10 mouse cellular contexts compared by ENCODE assay signal in genomic region chr17:46832101-46832980, GRCm38 (mm10). TPM values are rescaled to one million over a fixed set of nuclear protein-coding genes. Genes with fewer than 3 reads are reported as not detected.
DNase-seq lines count a peak whose midpoint lies in the region; ATAC-seq and TF ChIP-seq lines count a peak whose summit lies in the region.
"Had no signal": no experiment of that assay in that cellular context is flagged by ENCODE, and none has a peak within 500 bp of the region (broad histone marks: within the 10 kb centered on the region; RNA-seq: fewer than 3 reads in every experiment).

No protein-coding gene starts in this region.

- peak overlapping the region; percentile 87 for H3K27ac ChIP-seq in gastrocnemius, adult 2 months
- peak overlapping the region; percentile 31 for H3K27ac ChIP-seq in kidney, embryonic 16.5 days (ENCODE audit: low read length)
- H3K27ac ChIP-seq in forebrain, embryonic 10.5 days, result no peak overlapping the region
- H3K27ac ChIP-seq: heart, embryonic 13.5 days had no signal

- intact Hi-C loops in gastrocnemius, adult 2 months (cut with DNase I), result loop anchor here (2.0 kb wide), 1 partner anchor 22 kb away; no protein-coding TSS in a partner anchor

- peak; percentile 77 for DNase-seq in gastrocnemius, adult 2 months
- no peak for DNase-seq in frontal cortex, postnatal 36 days (ENCODE audit: low spot score in 2 of 2)
- no peak for DNase-seq in MN1 (ENCODE audit: low spot score)
- no peak for DNase-seq in forebrain, embryonic 10.5 days (ENCODE audit: extremely low spot score, low spot score)
- DNase-seq: cerebellum, adult 9-11 months had no signal

- peak overlapping the region; percentile 20; the same call in 1 of the 2 replicates for H3K9ac ChIP-seq in kidney, embryonic 16.5 days (replicated peaks; ENCODE audit: low read length)
- H3K9ac ChIP-seq: heart, embryonic 13.5 days had no signal

- peaks cover 18% of the 10 kb centered on the region for H3K36me3 ChIP-seq in megakaryocyte, embryonic 14.5 days (replicated peaks; ENCODE audit: low read length)
- peaks cover 12% of the 10 kb centered on the region; the same call in 1 of the 2 replicates for H3K36me3 ChIP-seq in kidney, embryonic 16.5 days (ENCODE audit: insufficient read depth, low read length)
- no peaks in the 10 kb centered on the region for H3K36me3 ChIP-seq in myocyte (ENCODE audit: control insufficient read depth, insufficient read depth)
- H3K36me3 ChIP-seq in forebrain, embryonic 10.5 days (replicated peaks), result peaks cover 20% of the 10 kb centered on the region

- TF ChIP-seq CTCF in gastrocnemius, adult 2 months (IDR thresholded peaks at IDR 0.05), result 0 out of 2 replicates have a peak, but pooled peaks have one; percentile 0

- H3K27me3 ChIP-seq in megakaryocyte, embryonic 14.5 days (replicated peaks), result no peaks in the 10 kb centered on the region
- no peaks in the 10 kb centered on the region for H3K27me3 ChIP-seq in kidney, embryonic 16.5 days (ENCODE audit: insufficient read depth, low read length)
- H3K27me3 ChIP-seq in myocyte (ENCODE audit: control insufficient read depth, insufficient read depth, insufficient read length), result no peaks in the 10 kb centered on the region
- H3K27me3 ChIP-seq in forebrain, embryonic 10.5 days (ENCODE audit: poor library complexity, severe bottlenecking), result no peaks in the 10 kb centered on the region
- H3K27me3 ChIP-seq: heart, embryonic 13.5 days had no signal

- WGBS in kidney, embryonic 16.5 days, result 36% methylated on average over 11 of the region's 11 CpGs
- 81% methylated on average over 11 of the region's 11 CpGs for WGBS in forebrain, embryonic 10.5 days

- H3K9me3 ChIP-seq in megakaryocyte, embryonic 14.5 days, result no peaks in the 10 kb centered on the region
- no peaks in the 10 kb centered on the region for H3K9me3 ChIP-seq in kidney, embryonic 16.5 days (ENCODE audit: low read length)
- no peaks in the 10 kb centered on the region for H3K9me3 ChIP-seq in forebrain, embryonic 10.5 days
- H3K9me3 ChIP-seq: heart, embryonic 13.5 days had no signal

- H3K4me1 ChIP-seq in megakaryocyte, embryonic 14.5 days, result peaks cover 54% of the 10 kb centered on the region
- H3K4me1 ChIP-seq in kidney, embryonic 16.5 days (ENCODE audit: insufficient read depth, low read length), result peaks cover 16% of the 10 kb centered on the region
- H3K4me1 ChIP-seq in forebrain, embryonic 10.5 days, result 0 out of 2 replicates have a peak, but pooled peaks cover 4% of the 10 kb centered on the region

- no peak for ATAC-seq in megakaryocyte, adult 5-6 weeks (ENCODE audit: poor library complexity, severe bottlenecking)
- ATAC-seq in kidney, embryonic 16.5 days (ENCODE audit: low FRiP score, low TSS enrichment), result 0 out of 2 replicates have a peak, but pooled peaks have one; percentile 42

- no peaks in the 10 kb centered on the region for H3K79me2 ChIP-seq in myocyte (ENCODE audit: control insufficient read depth, insufficient read depth)

- peak overlapping the region; percentile 35 for H3K4me3 ChIP-seq in megakaryocyte, embryonic 14.5 days (replicated peaks)
- peak overlapping the region; percentile 60 for H3K4me3 ChIP-seq in gastrocnemius, adult 2 months
- H3K4me3 ChIP-seq in kidney, embryonic 16.5 days (ENCODE audit: low read length), result no peak overlapping the region
- no peak overlapping the region for H3K4me3 ChIP-seq in myocyte
- H3K4me3 ChIP-seq in forebrain, embryonic 10.5 days, result no peak overlapping the region
- H3K4me3 ChIP-seq: heart, embryonic 13.5 days had no signal

- H3K4me2 ChIP-seq in kidney, embryonic 16.5 days (replicated peaks; ENCODE audit: low read depth, low read length), result no peak overlapping the region
- H3K4me2 ChIP-seq in myocyte (ENCODE audit: low read depth), result peak overlapping the region; percentile 12
- H3K4me2 ChIP-seq: heart, embryonic 13.5 days had no signal

- TF ChIP-seq POLR2A in myocyte (IDR thresholded peaks at IDR 0.05; ENCODE audit: insufficient read length, low read depth), result no peak

- H3ac ChIP-seq in myocyte (ENCODE audit: control insufficient read depth, insufficient read length), result no peak overlapping the region

TF ChIP-seq in myocyte, 11 proteins besides CTCF, POLR2A, EP300 and RAD21:
- TF ChIP-seq USF1 (IDR thresholded peaks at IDR 0.05; ENCODE audit: low read depth) (no peak), TCF3 (IDR thresholded peaks at IDR 0.05; ENCODE audit: insufficient read length, low read depth) (no peak), TCF12 (IDR thresholded peaks at IDR 0.05; ENCODE audit: insufficient read depth, poor library complexity, severe bottlenecking) (no peak), CEBPB (IDR thresholded peaks at IDR 0.05; ENCODE audit: insufficient read depth, poor library complexity, severe bottlenecking) (no peak), REST (IDR thresholded peaks at IDR 0.05; ENCODE audit: insufficient read depth, insufficient read length) (no peak), E2F4 (IDR thresholded peaks at IDR 0.05; ENCODE audit: insufficient read depth) (no peak), MYOD1 (IDR thresholded peaks at IDR 0.05; ENCODE audit: control insufficient read depth in 1 of 3, insufficient read length in 2 of 3, low read depth in 2 of 3) (no peak), MAX (IDR thresholded peaks at IDR 0.05; ENCODE audit: low read depth) (no peak), POLR2AphosphoS2 (IDR thresholded peaks at IDR 0.05; ENCODE audit: insufficient read length, low read depth) (no peak), MYOG (IDR thresholded peaks at IDR 0.05; ENCODE audit: control insufficient read depth in 1 of 3, insufficient read depth in 1 of 3, insufficient read length in 2 of 3, low read depth in 2 of 3) (no peak), SRF (IDR thresholded peaks at IDR 0.05; ENCODE audit: control insufficient read depth, insufficient read length, low read depth) (no peak)

RNA-seq across cellular contexts. Expression of gene Bicral, which starts 25.9 kb away (rescaled TPM):
- 0.62 and 1.8 TPM in 2 replicates for polyA plus RNA-seq in megakaryocyte, embryonic 14.5 days (2012; ENCODE audit: insufficient read depth, low replicate concordance)
- total RNA-seq in megakaryocyte, adult 5-6 weeks (2015), result 25.2 and 32.4 TPM in 2 replicates
- total RNA-seq in megakaryocyte, adult 5-6 weeks (2017), result 20.3 and 21.1 TPM in 2 replicates
- 10 to 100 TPM; 11.9 to 13.4 TPM for total RNA-seq in gastrocnemius, adult 2 months (2021)
- polyA plus RNA-seq in kidney, embryonic 16.5 days (2015; fragmentation: Nextera tagmentation; extraction: Ambion mirVana), result 3.2 and 3.6 TPM in 2 replicates
- polyA plus RNA-seq in myocyte (2012; fragmentation: generic; extraction: Trizol), result 5.1 TPM
- polyA plus RNA-seq in forebrain, embryonic 10.5 days (2016; fragmentation: Nextera tagmentation; extraction: Ambion mirVana), result 2.9 and 4.1 TPM in 2 replicates

RNA-seq across cellular contexts. Expression of gene Rpl7l1, which starts 49.9 kb away (rescaled TPM):
- 1.1 and 4.7 TPM in 2 replicates for polyA plus RNA-seq in megakaryocyte, embryonic 14.5 days (2012; ENCODE audit: insufficient read depth, low replicate concordance)
- total RNA-seq in megakaryocyte, adult 5-6 weeks (2015), result 57.4 and 63.0 TPM in 2 replicates
- total RNA-seq in megakaryocyte, adult 5-6 weeks (2017), result 78.5 and 81.4 TPM in 2 replicates
- total RNA-seq in gastrocnemius, adult 2 months (2021), result 10 to 100 TPM; 34.9 to 55.9 TPM
- polyA plus RNA-seq in kidney, embryonic 16.5 days (2015; fragmentation: Nextera tagmentation; extraction: Ambion mirVana), result 165 and 173 TPM in 2 replicates
- 74.3 TPM for polyA plus RNA-seq in myocyte (2012; fragmentation: generic; extraction: Trizol)
- 242 and 248 TPM in 2 replicates for polyA plus RNA-seq in forebrain, embryonic 10.5 days (2016; fragmentation: Nextera tagmentation; extraction: Ambion mirVana)

RNA-seq across cellular contexts. Expression of gene Tbcc, which starts 58.1 kb away (rescaled TPM):
- 23.7 and 40.2 TPM in 2 replicates for polyA plus RNA-seq in megakaryocyte, embryonic 14.5 days (2012; ENCODE audit: insufficient read depth, low replicate concordance)
- total RNA-seq in megakaryocyte, adult 5-6 weeks (2015), result 8.6 and 13.5 TPM in 2 replicates
- total RNA-seq in megakaryocyte, adult 5-6 weeks (2017), result 10.8 and 13.3 TPM in 2 replicates
- total RNA-seq in gastrocnemius, adult 2 months (2021), result 1 to 10 TPM; 6.0 to 8.2 TPM
- polyA plus RNA-seq in kidney, embryonic 16.5 days (2015; fragmentation: Nextera tagmentation; extraction: Ambion mirVana), result 49.8 and 54.7 TPM in 2 replicates
- 46.1 TPM for polyA plus RNA-seq in myocyte (2012; fragmentation: generic; extraction: Trizol)
- polyA plus RNA-seq in forebrain, embryonic 10.5 days (2016; fragmentation: Nextera tagmentation; extraction: Ambion mirVana), result 43.1 and 48.4 TPM in 2 replicates

RNA-seq across cellular contexts. Expression of gene 2310039H08Rik, which starts 59.9 kb away (rescaled TPM):
- 143 and 286 TPM in 2 replicates for polyA plus RNA-seq in megakaryocyte, embryonic 14.5 days (2012; ENCODE audit: insufficient read depth, low replicate concordance)
- total RNA-seq in megakaryocyte, adult 5-6 weeks (2015), result 8.1 and 8.8 TPM in 2 replicates
- total RNA-seq in megakaryocyte, adult 5-6 weeks (2017), result 5.5 and 10.7 TPM in 2 replicates
- total RNA-seq in gastrocnemius, adult 2 months (2021), result 10 to 100 TPM; 31.3 to 33.2 TPM
- polyA plus RNA-seq in kidney, embryonic 16.5 days (2015; fragmentation: Nextera tagmentation; extraction: Ambion mirVana), result 76.1 and 89.9 TPM in 2 replicates
- 63.8 TPM for polyA plus RNA-seq in myocyte (2012; fragmentation: generic; extraction: Trizol)
- 54.4 and 54.7 TPM in 2 replicates for polyA plus RNA-seq in forebrain, embryonic 10.5 days (2016; fragmentation: Nextera tagmentation; extraction: Ambion mirVana)

Comparison
In these comparisons a context has a peak if more than half of its experiments do, and no peak if none do; other contexts are left out.
1. H3K4me3 ChIP-seq: peak in megakaryocyte, embryonic 14.5 days (single experiment) and gastrocnemius, adult 2 months (single experiment); none in kidney, embryonic 16.5 days (single experiment), myocyte (single experiment) and forebrain, embryonic 10.5 days (single experiment).
2. RNA of gene Rpl7l1, which starts 49.9 kb away (polyA plus RNA-seq): 242 to 248 TPM in forebrain, embryonic 10.5 days, 165 to 173 TPM in kidney, embryonic 16.5 days and 74.3 TPM in myocyte (single experiment); 1.1 to 4.7 TPM in megakaryocyte, embryonic 14.5 days; every median in the first group is over 10 times any median in the second.